In the genomic region with DNA sequence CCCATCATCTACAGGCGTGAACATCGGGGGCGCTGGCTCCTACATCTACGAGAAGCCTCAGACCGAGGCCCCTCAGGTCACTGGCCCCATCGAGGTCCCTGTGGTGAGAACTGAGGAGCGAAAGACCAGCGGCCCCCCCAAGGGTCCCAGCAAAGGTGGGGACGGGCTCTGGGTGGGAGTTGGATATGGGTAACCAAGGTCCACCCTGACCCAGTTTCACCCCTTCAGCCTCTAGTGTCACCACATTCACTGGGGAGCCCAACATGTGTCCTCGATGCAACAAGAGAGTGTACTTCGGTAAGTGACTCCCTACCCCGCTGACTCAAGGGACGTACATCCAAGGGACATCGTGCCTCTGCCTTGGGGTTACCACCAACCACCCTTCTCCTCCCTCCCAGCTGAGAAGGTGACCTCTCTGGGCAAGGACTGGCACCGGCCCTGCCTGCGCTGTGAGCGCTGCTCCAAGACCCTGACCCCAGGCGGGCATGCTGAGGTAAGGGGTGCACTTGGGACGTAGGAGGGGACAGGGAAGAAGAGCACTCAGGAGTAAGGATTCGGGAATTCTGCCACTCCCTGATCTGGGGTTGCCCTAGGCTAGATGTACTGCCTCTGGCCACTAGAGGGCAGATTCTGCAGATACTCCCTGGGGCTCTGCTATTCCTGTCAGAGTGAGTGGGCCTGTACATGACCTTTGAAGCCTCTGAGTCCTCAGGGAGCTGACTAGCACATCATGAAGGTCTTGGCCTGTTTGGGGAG, we compare ENCODE assay signal across 7 mouse cellular contexts. TPM values are rescaled to one million over a fixed set of nuclear protein-coding genes. Genes with fewer than 3 reads are reported as not detected.
A peak's percentile ranks its signal among the peaks of the same experiment; 100 is the strongest.
DNase-seq lines count a peak whose midpoint lies in the region; ATAC-seq and TF ChIP-seq lines count a peak whose summit lies in the region.

No protein-coding gene starts in this region.

- H3K4me1 ChIP-seq in G1E (ENCODE audit: insufficient read depth, low read depth, low read length): peaks cover 83% of the 10 kb centered on the region
- H3K4me1 ChIP-seq in brown adipose tissue, adult 24 weeks (ENCODE audit: control insufficient read depth, insufficient read depth, insufficient read length, low read length): peaks cover 17% of the 10 kb centered on the region
- H3K4me1 ChIP-seq in olfactory bulb, adult 2 months (ENCODE audit: control insufficient read depth, insufficient read depth, low read length): peaks cover 61% of the 10 kb centered on the region

- ATAC-seq in G1E (ENCODE audit: extremely low read depth, insufficient number of reproducible peaks, low FRiP score, poor library complexity, severe bottlenecking): no peak

- peaks cover 16% of the 10 kb centered on the region for H3K9me3 ChIP-seq in G1E (replicated peaks)

- peak; percentile 92 for TF ChIP-seq CTCF in layer of hippocampus, adult 2 months (conservative IDR thresholded peaks at IDR 0.05)
- TF ChIP-seq CTCF in G1E (IDR thresholded peaks at IDR 0.05; ENCODE audit: low read depth, low read length): peak; percentile 99
- TF ChIP-seq CTCF in olfactory bulb, adult 2 months (IDR thresholded peaks at IDR 0.05; ENCODE audit: insufficient read depth, low read depth, low read length): 0 out of 2 replicates have a peak, but pooled peaks have one; percentile 47

- peak overlapping the region; percentile 88; the same call in 1 of the 2 replicates for H3K27ac ChIP-seq in layer of hippocampus, adult 2 months
- peak overlapping the region; percentile 88 for H3K27ac ChIP-seq in brown adipose tissue, adult 24 weeks (replicated peaks; ENCODE audit: low read depth, low read length)
- no peak overlapping the region for H3K27ac ChIP-seq in olfactory bulb, adult 2 months (ENCODE audit: insufficient read depth, low read depth, low read length)

- no peak for TF ChIP-seq POLR2A in olfactory bulb, adult 2 months (IDR thresholded peaks at IDR 0.05; ENCODE audit: insufficient read depth, low read depth, low read length)

- H3K27me3 ChIP-seq in G1E (ENCODE audit: insufficient read depth, low read length): peaks cover 58% of the 10 kb centered on the region

- intact Hi-C loops in left cerebral cortex, postnatal 36 days (cut with DNase I): loop anchor here (5.0 kb wide), 1 partner anchor 43 kb away; a partner anchor contains a TSS

- peak in 1 of 2 experiments; percentile 58 for DNase-seq in layer of hippocampus, adult 2 months (ENCODE audit: low spot score in 2 of 2)
- no peak for DNase-seq in layer of hippocampus, adult 9-11 months
- DNase-seq in G1E (ENCODE audit: low spot score): peak; percentile 77
- peak; percentile 73 for DNase-seq in heart, postnatal 4 days
- no peak for DNase-seq in left cerebral cortex, postnatal 36 days (ENCODE audit: low spot score in 2 of 2)

- no peak overlapping the region for H3K4me3 ChIP-seq in layer of hippocampus, adult 2 months
- no peak overlapping the region for H3K4me3 ChIP-seq in G1E (ENCODE audit: low read depth, low read length)
- H3K4me3 ChIP-seq in brown adipose tissue, adult 24 weeks (ENCODE audit: insufficient read depth, low read depth, low read length): no peak overlapping the region
- H3K4me3 ChIP-seq in olfactory bulb, adult 2 months (ENCODE audit: insufficient read depth, low read depth, low read length): no peak overlapping the region

- 85% methylated on average over 20 of the region's 20 CpGs for WGBS in olfactory bulb, adult 2 months

- peaks cover 17% of the 10 kb centered on the region for H3K36me3 ChIP-seq in G1E (replicated peaks)

RNA-seq across cellular contexts. Expression of a gene that starts 1.9 kb away (rescaled TPM):
- 10 to 100 TPM; 11.9 to 12.9 TPM for total RNA-seq in layer of hippocampus, adult 2 months (2021)
- total RNA-seq in G1E (2014; fragmentation: Nextera tagmentation) (31.5 and 42.4 TPM in 2 replicates), G1E (2017) (897 and 989 TPM in 2 replicates)
- 143 and 174 TPM in 2 replicates for polyA plus RNA-seq in G1E (2012)
- polyA plus RNA-seq in brown adipose tissue, adult 24 weeks (2012; ENCODE audit: insufficient read depth, insufficient read length, missing spikeins): 117 and 127 TPM in 2 replicates
- total RNA-seq in heart, postnatal 4 days (2021): 100 to 1,000 TPM; 301 to 312 TPM
- polyA plus RNA-seq in olfactory bulb, adult 2 months (2012; ENCODE audit: insufficient read depth, insufficient read length, low replicate concordance, missing spikeins): not detected in 2 replicates
- total RNA-seq in left cerebral cortex, postnatal 36 days (2021): 10 to 100 TPM; 12.9 to 14.2 TPM

RNA-seq across cellular contexts. Expression of a gene that starts 4.1 kb away (rescaled TPM):
- total RNA-seq in layer of hippocampus, adult 2 months (2021): 10 to 100 TPM; 90.3 to 99.5 TPM
- total RNA-seq in G1E (2014; fragmentation: Nextera tagmentation): 3.9 TPM in 1 of 2 replicates, not detected in the other
- 1.3 and 1.8 TPM in 2 replicates for total RNA-seq in G1E (2017)
- polyA plus RNA-seq in G1E (2012): 9.5 and 9.6 TPM in 2 replicates
- polyA plus RNA-seq in brown adipose tissue, adult 24 weeks (2012; ENCODE audit: insufficient read depth, insufficient read length, missing spikeins): 29.0 and 29.8 TPM in 2 replicates
- total RNA-seq in heart, postnatal 4 days (2021): 1,000 to 10,000 TPM; 1,189 to 1,285 TPM
- polyA plus RNA-seq in olfactory bulb, adult 2 months (2012; ENCODE audit: insufficient read depth, insufficient read length, low replicate concordance, missing spikeins): not detected in 2 replicates
- 100 to 1,000 TPM; 154 to 164 TPM for total RNA-seq in left cerebral cortex, postnatal 36 days (2021)

RNA-seq across cellular contexts. Expression of a gene that starts 12.0 kb away (rescaled TPM):
- total RNA-seq in layer of hippocampus, adult 2 months (2021): 1 to 10 TPM; 1.3 to 1.4 TPM
- 8.4 and 13.7 TPM in 2 replicates for total RNA-seq in G1E (2014; fragmentation: Nextera tagmentation)
- 9.3 and 13.0 TPM in 2 replicates for total RNA-seq in G1E (2017)
- polyA plus RNA-seq in G1E (2012): 31.4 and 35.1 TPM in 2 replicates
- polyA plus RNA-seq in brown adipose tissue, adult 24 weeks (2012; ENCODE audit: insufficient read depth, insufficient read length, missing spikeins): not detected in 2 replicates
- 10 to 100 TPM in 1 of 2 experiments, 1 to 10 TPM in 1; 9.4 to 10.3 TPM for total RNA-seq in heart, postnatal 4 days (2021)
- not detected in 2 replicates for polyA plus RNA-seq in olfactory bulb, adult 2 months (2012; ENCODE audit: insufficient read depth, insufficient read length, low replicate concordance, missing spikeins)
- total RNA-seq in left cerebral cortex, postnatal 36 days (2021): 1 to 10 TPM; 1.5 to 2.1 TPM

RNA-seq across cellular contexts. Expression of a gene that starts 41.6 kb away (rescaled TPM):
- 10 to 100 TPM; 19.7 to 20.7 TPM for total RNA-seq in layer of hippocampus, adult 2 months (2021)
- total RNA-seq in G1E (2014; fragmentation: Nextera tagmentation) (not detected in 2 replicates), G1E (2017) (not detected in 2 replicates)
- not detected in 2 replicates for polyA plus RNA-seq in G1E (2012)
- not detected in 2 replicates for polyA plus RNA-seq in brown adipose tissue, adult 24 weeks (2012; ENCODE audit: insufficient read depth, insufficient read length, missing spikeins)
- 1 to 10 TPM; 1.4 to 1.5 TPM for total RNA-seq in heart, postnatal 4 days (2021)
- polyA plus RNA-seq in olfactory bulb, adult 2 months (2012; ENCODE audit: insufficient read depth, insufficient read length, low replicate concordance, missing spikeins): not detected in 2 replicates
- 10 to 100 TPM; 24.9 to 31.1 TPM for total RNA-seq in left cerebral cortex, postnatal 36 days (2021)

RNA-seq across cellular contexts. Expression of a gene that starts 46.1 kb away (rescaled TPM):
- 10 to 100 TPM; 76.0 to 76.9 TPM for total RNA-seq in layer of hippocampus, adult 2 months (2021)
- 269 and 277 TPM in 2 replicates for total RNA-seq in G1E (2014; fragmentation: Nextera tagmentation)
- total RNA-seq in G1E (2017): 38.3 and 48.5 TPM in 2 replicates
- polyA plus RNA-seq in G1E (2012): 489 and 507 TPM in 2 replicates
- 19.6 and 20.6 TPM in 2 replicates for polyA plus RNA-seq in brown adipose tissue, adult 24 weeks (2012; ENCODE audit: insufficient read depth, insufficient read length, missing spikeins)
- 10 to 100 TPM; 55.2 to 61.3 TPM for total RNA-seq in heart, postnatal 4 days (2021)
- polyA plus RNA-seq in olfactory bulb, adult 2 months (2012; ENCODE audit: insufficient read depth, insufficient read length, low replicate concordance, missing spikeins): not detected in 2 replicates
- total RNA-seq in left cerebral cortex, postnatal 36 days (2021): 10 to 100 TPM; 79.8 to 80.2 TPM

Comparison
In these comparisons a context has a peak if more than half of its experiments do, and no peak if none do; other contexts are left out.
1. DNase-seq: peak in G1E (single experiment) and heart, postnatal 4 days (single experiment); none in layer of hippocampus, adult 9-11 months (single experiment) and left cerebral cortex, postnatal 36 days (0 of 2).
2. CTCF ChIP-seq: peak in every context shown above with its lines; median percentile 99 in G1E; 92 in layer of hippocampus, adult 2 months; 47 in olfactory bulb, adult 2 months.
3. RNA of a gene that starts 4.1 kb away (total RNA-seq): 1,189 to 1,285 TPM in heart, postnatal 4 days, 154 to 164 TPM in left cerebral cortex, postnatal 36 days and 90.3 to 99.5 TPM in layer of hippocampus, adult 2 months; 1.3 to 3.9 TPM in G1E; every median in the first group is over 10 times any median in the second.